Mouse (Mus musculus): ENCODE measurements around the gene Snx29.
A peak's percentile ranks its signal among the peaks of the same experiment; 100 is the strongest.

DNA sequence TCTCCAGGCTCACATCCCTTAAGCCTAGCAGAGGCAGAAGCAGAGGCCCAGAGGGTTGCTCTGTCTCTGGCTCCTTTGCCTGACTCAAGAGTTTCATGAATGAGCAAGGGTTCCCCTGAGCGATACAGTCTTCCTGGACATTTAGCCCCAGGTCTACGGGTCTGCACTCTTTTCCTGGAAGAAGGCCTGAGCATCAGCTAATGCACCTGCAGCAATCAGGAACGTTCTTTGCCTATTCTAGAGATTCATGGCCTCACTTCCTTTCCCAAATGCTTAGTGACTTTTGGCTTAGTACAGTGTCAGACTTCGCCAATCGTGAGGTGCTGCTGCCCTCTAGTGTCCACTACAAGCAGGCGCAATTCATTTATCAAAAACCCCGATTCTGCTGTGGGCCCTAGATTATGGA is 95.5 kb downstream of the Snx29 start:
- TF ChIP-seq ZNF384 (IDR thresholded peaks at IDR 0.05; ENCODE audit: low read depth, low read length) = 0 out of 2 replicates have a peak, but pooled peaks have one; percentile 6
- TF ChIP-seq ZC3H11A (IDR thresholded peaks at IDR 0.05; ENCODE audit: borderline replicate concordance, low read depth, low read length) = peak; percentile 98
- TF ChIP-seq HCFC1 (IDR thresholded peaks at IDR 0.05; ENCODE audit: borderline replicate concordance, insufficient read depth, low read length) = no peak
- TF ChIP-seq MAFK (IDR thresholded peaks at IDR 0.05; ENCODE audit: insufficient read depth, low read depth, low read length) = no peak
- no peak for TF ChIP-seq CHD2 (IDR thresholded peaks at IDR 0.05; ENCODE audit: low read depth, low read length)
